Mouse (Mus musculus) hindbrain, embryonic 13.5 days (tissue): ENCODE measurements around the gene Gm17657. TPM values are rescaled to one million over a fixed set of nuclear protein-coding genes. Genes with fewer than 3 reads are reported as not detected.

Experiments used
- ATAC-seq: fragments of 200-750 bp; cut with Nextera tagmentation; 2 replicates; pipeline ENCODE4 v1.8.0; 2017; ENCODE audit warnings: moderate TSS enrichment; ENCODE audit not compliant: low FRiP score
- H3K27ac ChIP-seq: fragments of 300-500 bp; sonication (generic); 2 replicates; pipeline ENCODE4 v1.5.1; 2015; ENCODE audit warnings: inconsistent platforms, mild to moderate bottlenecking, moderate library complexity
- H3K27me3 ChIP-seq: fragments of 300-500 bp; sonication (generic); 2 replicates; pipeline ENCODE4 v1.6.1; 2015; ENCODE audit warnings: mild to moderate bottlenecking, inconsistent platforms
- H3K36me3 ChIP-seq: fragments of 300-500 bp; sonication (generic); 2 replicates; pipeline ENCODE4 v1.6.1; 2015; ENCODE audit warnings: mild to moderate bottlenecking, inconsistent platforms
- H3K4me1 ChIP-seq: fragments of 300-500 bp; sonication (generic); replicated peaks from 2 replicates; pipeline ENCODE4 v1.6.1; 2015; ENCODE audit warnings: inconsistent platforms
- H3K4me2 ChIP-seq: fragments of 300-500 bp; sonication (generic); 2 replicates; pipeline ENCODE4 v1.6.1; 2015; ENCODE audit warnings: inconsistent platforms, mild to moderate bottlenecking, moderate library complexity
- H3K4me3 ChIP-seq: fragments of 300-500 bp; sonication (generic); 2 replicates; pipeline ENCODE4 v1.5.1; 2015; ENCODE audit warnings: mild to moderate bottlenecking, inconsistent platforms
- H3K9ac ChIP-seq: fragments of 300-500 bp; sonication (generic); 2 replicates; pipeline ENCODE4 v1.6.1; 2015; ENCODE audit warnings: mild to moderate bottlenecking, inconsistent platforms
- H3K9me3 ChIP-seq: fragments of 300-500 bp; sonication (generic); 2 replicates; pipeline ENCODE4 v1.6.1; 2016; ENCODE audit warnings: inconsistent platforms
- WGBS: fragments of 180-500 bp; shearing (Covaris S2); methylation state at CpG from one replicate; pipeline ENCODE4 v1.1.7; 2015; 5-methylcytosine and 5-hydroxymethylcytosine counted together
- polyA plus RNA-seq: library from polyadenylated mRNA; unstranded; fragments of >200 nt; fragmentation: Nextera tagmentation; extraction: Ambion mirVana; gene quantifications from 2 replicates; pipeline ENCODE4 v1.2.1, GENCODE M21; 2015

Gene Gm17657
- polyA plus RNA-seq, 1 experiment from 2014 or later = not detected

GRCm38 (mm10) chr17:29488978-29489970, 60.2 kb downstream of the Gm17657 start:
- Histone ChIP-seq H3K27ac (peak overlapping the region; percentile 96), H3K36me3 (peaks cover 5% of the 10 kb centered on the region), H3K4me1 (peaks cover 37% of the 10 kb centered on the region), H3K9ac (peak overlapping the region; percentile 83), H3K4me3 (peak overlapping the region; percentile 70), H3K4me2 (peak overlapping the region; percentile 73), H3K27me3 (no peaks in the 10 kb centered on the region), H3K9me3 (no peaks in the 10 kb centered on the region)
- no peak for ATAC-seq
- 5% methylated on average over 30 of the region's 30 CpGs for WGBS

GRCm38 (mm10) chr17:29488257-29488977, 61.0 kb downstream of the Gm17657 start:
- Histone ChIP-seq H3K4me1 (peaks cover 32% of the 10 kb centered on the region), H3K27ac (no peak overlapping the region), H3K36me3 (no peaks in the 10 kb centered on the region), H3K4me3 (0 out of 2 replicates have a peak overlapping the region, but pooled peaks have one; percentile 70), H3K9ac (0 out of 2 replicates have a peak overlapping the region, but pooled peaks have one; percentile 83), H3K27me3 (no peaks in the 10 kb centered on the region), H3K4me2 (peak overlapping the region; percentile 73), H3K9me3 (no peaks in the 10 kb centered on the region)
- no peak for ATAC-seq
- 77% methylated on average over 8 of the region's 8 CpGs for WGBS

GRCm38 (mm10) chr17:29485336-29486233, 63.9 kb downstream of the Gm17657 start:
- Histone ChIP-seq H3K36me3 (no peaks in the 10 kb centered on the region), H3K27ac (no peak overlapping the region), H3K4me1 (peaks cover 13% of the 10 kb centered on the region), H3K9ac (no peak overlapping the region), H3K4me3 (no peak overlapping the region), H3K27me3 (no peaks in the 10 kb centered on the region), H3K9me3 (no peaks in the 10 kb centered on the region), H3K4me2 (no peak overlapping the region)
- 67% methylated on average over 3 of the region's 3 CpGs for WGBS
- no peak for ATAC-seq

- Histone ChIP-seq H3K4me3 (no peak overlapping the region), H3K4me1 (peaks cover 10% of the 10 kb centered on the region), H3K27me3 (no peaks in the 10 kb centered on the region), H3K4me2 (no peak overlapping the region), H3K36me3 (no peaks in the 10 kb centered on the region), H3K9me3 (no peaks in the 10 kb centered on the region), H3K9ac (no peak overlapping the region), H3K27ac (no peak overlapping the region)
- no peak for ATAC-seq
- 90% methylated on average over 2 of the region's 2 CpGs for WGBS
These were observed 65.0 kb downstream of the Gm17657 start for GRCm38 (mm10) chr17:29484431-29484830.

GRCm38 (mm10) chr17:29483282-29483681, 66.2 kb downstream of the Gm17657 start:
- ATAC-seq = no peak
- Histone ChIP-seq H3K27ac (no peak overlapping the region), H3K27me3 (no peaks in the 10 kb centered on the region), H3K4me3 (no peak overlapping the region), H3K9ac (no peak overlapping the region), H3K4me2 (no peak overlapping the region), H3K36me3 (no peaks in the 10 kb centered on the region), H3K4me1 (no peaks in the 10 kb centered on the region), H3K9me3 (no peaks in the 10 kb centered on the region)
- 96% methylated on average over 2 of the region's 2 CpGs for WGBS

GRCm38 (mm10) chr17:29482632-29483031, 66.8 kb downstream of the Gm17657 start:
- no peaks in the 10 kb centered on the region for H3K4me1 ChIP-seq
- H3K9ac ChIP-seq = no peak overlapping the region
- H3K4me2 ChIP-seq = no peak overlapping the region
- ATAC-seq = no peak
- no peak overlapping the region for H3K27ac ChIP-seq
- H3K4me3 ChIP-seq = no peak overlapping the region
- no peaks in the 10 kb centered on the region for H3K36me3 ChIP-seq
- no peaks in the 10 kb centered on the region for H3K27me3 ChIP-seq
- WGBS = 94% methylated on average over 7 of the region's 7 CpGs
- H3K9me3 ChIP-seq = no peaks in the 10 kb centered on the region

- 81% methylated on average over 2 of the region's 2 CpGs for WGBS
- no peak overlapping the region for H3K27ac ChIP-seq
- H3K9me3 ChIP-seq = no peaks in the 10 kb centered on the region
- H3K27me3 ChIP-seq = no peaks in the 10 kb centered on the region
- no peak overlapping the region for H3K4me3 ChIP-seq
- no peak overlapping the region for H3K9ac ChIP-seq
- no peak for ATAC-seq
- H3K4me1 ChIP-seq = no peaks in the 10 kb centered on the region
- no peak overlapping the region for H3K4me2 ChIP-seq
- no peaks in the 10 kb centered on the region for H3K36me3 ChIP-seq
These were observed 69.2 kb downstream of the Gm17657 start for GRCm38 (mm10) chr17:29480256-29480655.

- ATAC-seq = no peak
- 92% methylated on average over 4 of the region's 4 CpGs for WGBS
- Histone ChIP-seq H3K4me3 (no peak overlapping the region), H3K9me3 (no peaks in the 10 kb centered on the region), H3K36me3 (no peaks in the 10 kb centered on the region), H3K27ac (no peak overlapping the region), H3K27me3 (no peaks in the 10 kb centered on the region), H3K9ac (no peak overlapping the region), H3K4me2 (no peak overlapping the region), H3K4me1 (no peaks in the 10 kb centered on the region)
These were observed 71.2 kb downstream of the Gm17657 start for GRCm38 (mm10) chr17:29478271-29478670.

GRCm38 (mm10) chr17:29477357-29477756, 72.1 kb downstream of the Gm17657 start:
- no peak for ATAC-seq
- 89% methylated on average over 10 of the region's 10 CpGs for WGBS

GRCm38 (mm10) chr17:29476461-29476860, 73.0 kb downstream of the Gm17657 start:
- WGBS = 85% methylated on average over 4 of the region's 4 CpGs
- no peak for ATAC-seq

More at GRCm38 (mm10) chr17:29477357-29477756, 72.1 kb downstream of the Gm17657 start:
- no peak overlapping the region for H3K4me2 ChIP-seq
- no peak overlapping the region for H3K27ac ChIP-seq
- H3K9ac ChIP-seq = no peak overlapping the region
- no peaks in the 10 kb centered on the region for H3K36me3 ChIP-seq
- no peaks in the 10 kb centered on the region for H3K9me3 ChIP-seq
- no peaks in the 10 kb centered on the region for H3K27me3 ChIP-seq
- H3K4me3 ChIP-seq = no peak overlapping the region
- H3K4me1 ChIP-seq = no peaks in the 10 kb centered on the region

GRCm38 (mm10) chr17:29475142-29475541, 74.3 kb downstream of the Gm17657 start:
- WGBS = 94% methylated on average over 3 of the region's 3 CpGs
- H3K9ac ChIP-seq = no peak overlapping the region
- H3K4me2 ChIP-seq = no peak overlapping the region
- H3K4me3 ChIP-seq = no peak overlapping the region
- H3K4me1 ChIP-seq = no peaks in the 10 kb centered on the region
- no peaks in the 10 kb centered on the region for H3K9me3 ChIP-seq
- no peak for ATAC-seq
- H3K36me3 ChIP-seq = no peaks in the 10 kb centered on the region
- H3K27me3 ChIP-seq = no peaks in the 10 kb centered on the region
- no peak overlapping the region for H3K27ac ChIP-seq

More at GRCm38 (mm10) chr17:29476461-29476860, 73.0 kb downstream of the Gm17657 start:
- no peaks in the 10 kb centered on the region for H3K27me3 ChIP-seq
- no peak overlapping the region for H3K4me3 ChIP-seq
- H3K4me1 ChIP-seq = no peaks in the 10 kb centered on the region
- no peak overlapping the region for H3K9ac ChIP-seq
- H3K9me3 ChIP-seq = no peaks in the 10 kb centered on the region
- H3K36me3 ChIP-seq = no peaks in the 10 kb centered on the region
- no peak overlapping the region for H3K4me2 ChIP-seq
- H3K27ac ChIP-seq = no peak overlapping the region
